Mouse (Mus musculus): ENCODE measurements around the gene Wdr37. TPM values are rescaled to one million over a fixed set of nuclear protein-coding genes. Genes with fewer than 3 reads are reported as not detected.

Gene Wdr37
- total and polyA plus RNA-seq, 3 experiments: 12.2 to 55.5 (median 48.6) TPM

GRCm38 (mm10) chr13:8864990-8865389 lies 6.7 kb downstream of the Wdr37 start:
- peaks cover 59% of the 10 kb centered on the region for H3K36me3 ChIP-seq (replicated peaks)
- DNase-seq (ENCODE audit: low spot score): no peak
- H3K9me3 ChIP-seq (replicated peaks): no peaks in the 10 kb centered on the region
- no peak overlapping the region for H3K4me3 ChIP-seq (ENCODE audit: low read depth, low read length)
- no peak for TF ChIP-seq CTCF (IDR thresholded peaks at IDR 0.05; ENCODE audit: low read depth, low read length)
- TF ChIP-seq GATA1 (IDR thresholded peaks at IDR 0.05; ENCODE audit: borderline replicate concordance, low read length): no peak
- no peak for TF ChIP-seq TAL1 (conservative IDR thresholded peaks at IDR 0.05; ENCODE audit: low read depth, low read length)
- no peak for TF ChIP-seq POLR2AphosphoS5 (IDR thresholded peaks at IDR 0.05; ENCODE audit: insufficient replicate concordance, low read depth, low read length)
- no peak for TF ChIP-seq GATA2 (IDR thresholded peaks at IDR 0.05; ENCODE audit: borderline replicate concordance, low read depth, low read length)
- ATAC-seq (ENCODE audit: extremely low read depth, insufficient number of reproducible peaks, low FRiP score, poor library complexity, severe bottlenecking): no peak
- peaks cover 25% of the 10 kb centered on the region for H3K4me1 ChIP-seq (ENCODE audit: insufficient read depth, low read depth, low read length)
- H3K27me3 ChIP-seq (ENCODE audit: insufficient read depth, low read length): no peaks in the 10 kb centered on the region

- TF ChIP-seq GATA1 (IDR thresholded peaks at IDR 0.05; ENCODE audit: borderline replicate concordance, low read length) (no peak), POLR2AphosphoS5 (IDR thresholded peaks at IDR 0.05; ENCODE audit: insufficient replicate concordance, low read depth, low read length) (no peak), CTCF (IDR thresholded peaks at IDR 0.05; ENCODE audit: low read depth, low read length) (no peak), GATA2 (IDR thresholded peaks at IDR 0.05; ENCODE audit: borderline replicate concordance, low read depth, low read length) (no peak), TAL1 (conservative IDR thresholded peaks at IDR 0.05; ENCODE audit: low read depth, low read length) (no peak)
- peaks cover 68% of the 10 kb centered on the region for H3K36me3 ChIP-seq (replicated peaks)
- DNase-seq (ENCODE audit: low spot score): no peak
- H3K4me1 ChIP-seq (ENCODE audit: insufficient read depth, low read depth, low read length): peaks cover 6% of the 10 kb centered on the region; the same call in 1 of the 2 replicates
- no peak overlapping the region for H3K4me3 ChIP-seq (ENCODE audit: low read depth, low read length)
- no peaks in the 10 kb centered on the region for H3K27me3 ChIP-seq (ENCODE audit: insufficient read depth, low read length)
- no peak for ATAC-seq (ENCODE audit: extremely low read depth, insufficient number of reproducible peaks, low FRiP score, poor library complexity, severe bottlenecking)
- H3K9me3 ChIP-seq (replicated peaks): no peaks in the 10 kb centered on the region
These were observed 10.8 kb downstream of the Wdr37 start for GRCm38 (mm10) chr13:8860861-8861260.

- Histone ChIP-seq H3K4me1 (ENCODE audit: insufficient read depth, low read depth, low read length) (peaks cover 3% of the 10 kb centered on the region), H3K4me3 (ENCODE audit: low read depth, low read length) (no peak overlapping the region), H3K27me3 (ENCODE audit: insufficient read depth, low read length) (no peaks in the 10 kb centered on the region), H3K9me3 (replicated peaks) (no peaks in the 10 kb centered on the region), H3K36me3 (replicated peaks) (peaks cover 67% of the 10 kb centered on the region)
- no peak for DNase-seq (ENCODE audit: low spot score)
- ATAC-seq (ENCODE audit: extremely low read depth, insufficient number of reproducible peaks, low FRiP score, poor library complexity, severe bottlenecking): no peak
- no peak for TF ChIP-seq POLR2AphosphoS5 (IDR thresholded peaks at IDR 0.05; ENCODE audit: insufficient replicate concordance, low read depth, low read length)
- no peak for TF ChIP-seq GATA1 (IDR thresholded peaks at IDR 0.05; ENCODE audit: borderline replicate concordance, low read length)
- no peak for TF ChIP-seq CTCF (IDR thresholded peaks at IDR 0.05; ENCODE audit: low read depth, low read length)
- TF ChIP-seq TAL1 (conservative IDR thresholded peaks at IDR 0.05; ENCODE audit: low read depth, low read length): no peak
- no peak for TF ChIP-seq GATA2 (IDR thresholded peaks at IDR 0.05; ENCODE audit: borderline replicate concordance, low read depth, low read length)
These were observed 13.3 kb downstream of the Wdr37 start for GRCm38 (mm10) chr13:8858453-8858852.

- TF ChIP-seq GATA1 (IDR thresholded peaks at IDR 0.05; ENCODE audit: borderline replicate concordance, low read length): no peak
- no peak for TF ChIP-seq CTCF (IDR thresholded peaks at IDR 0.05; ENCODE audit: low read depth, low read length)
- ATAC-seq (ENCODE audit: extremely low read depth, insufficient number of reproducible peaks, low FRiP score, poor library complexity, severe bottlenecking) (no peak), DNase-seq (ENCODE audit: low spot score) (no peak)
- Histone ChIP-seq H3K36me3 (replicated peaks) (peaks cover 63% of the 10 kb centered on the region), H3K4me1 (ENCODE audit: insufficient read depth, low read depth, low read length) (peaks cover 8% of the 10 kb centered on the region), H3K27me3 (ENCODE audit: insufficient read depth, low read length) (no peaks in the 10 kb centered on the region), H3K4me3 (ENCODE audit: low read depth, low read length) (no peak overlapping the region), H3K9me3 (replicated peaks) (no peaks in the 10 kb centered on the region)
These were observed 16.9 kb downstream of the Wdr37 start for GRCm38 (mm10) chr13:8854769-8855168.

- DNase-seq (ENCODE audit: low spot score): no peak
- no peak for ATAC-seq (ENCODE audit: extremely low read depth, insufficient number of reproducible peaks, low FRiP score, poor library complexity, severe bottlenecking)
- Histone ChIP-seq H3K9me3 (replicated peaks) (no peaks in the 10 kb centered on the region), H3K27me3 (ENCODE audit: insufficient read depth, low read length) (no peaks in the 10 kb centered on the region), H3K36me3 (replicated peaks) (peaks cover 64% of the 10 kb centered on the region), H3K4me1 (ENCODE audit: insufficient read depth, low read depth, low read length) (peaks cover 21% of the 10 kb centered on the region), H3K4me3 (ENCODE audit: low read depth, low read length) (no peak overlapping the region)
- TF ChIP-seq POLR2AphosphoS5 (IDR thresholded peaks at IDR 0.05; ENCODE audit: insufficient replicate concordance, low read depth, low read length) (no peak), GATA2 (IDR thresholded peaks at IDR 0.05; ENCODE audit: borderline replicate concordance, low read depth, low read length) (no peak), CTCF (IDR thresholded peaks at IDR 0.05; ENCODE audit: low read depth, low read length) (no peak), GATA1 (IDR thresholded peaks at IDR 0.05; ENCODE audit: borderline replicate concordance, low read length) (no peak), TAL1 (conservative IDR thresholded peaks at IDR 0.05; ENCODE audit: low read depth, low read length) (no peak)
These were observed 18.3 kb downstream of the Wdr37 start for GRCm38 (mm10) chr13:8853424-8853823.

- H3K4me1 ChIP-seq (ENCODE audit: insufficient read depth, low read depth, low read length): peaks cover 25% of the 10 kb centered on the region
- DNase-seq (ENCODE audit: low spot score) (peak; percentile 20), ATAC-seq (ENCODE audit: extremely low read depth, insufficient number of reproducible peaks, low FRiP score, poor library complexity, severe bottlenecking) (peak; percentile 79)
- TF ChIP-seq GATA1 (IDR thresholded peaks at IDR 0.05; ENCODE audit: borderline replicate concordance, low read length) (no peak), POLR2AphosphoS5 (IDR thresholded peaks at IDR 0.05; ENCODE audit: insufficient replicate concordance, low read depth, low read length) (no peak), GATA2 (IDR thresholded peaks at IDR 0.05; ENCODE audit: borderline replicate concordance, low read depth, low read length) (no peak), TAL1 (conservative IDR thresholded peaks at IDR 0.05; ENCODE audit: low read depth, low read length) (peak; percentile 79)
- H3K9me3 ChIP-seq (replicated peaks): no peaks in the 10 kb centered on the region
- H3K36me3 ChIP-seq (replicated peaks): peaks cover 72% of the 10 kb centered on the region
- no peak overlapping the region for H3K4me3 ChIP-seq (ENCODE audit: low read depth, low read length)
- no peaks in the 10 kb centered on the region for H3K27me3 ChIP-seq (ENCODE audit: insufficient read depth, low read length)
These were observed 22.4 kb downstream of the Wdr37 start for GRCm38 (mm10) chr13:8849311-8849710.

- ATAC-seq (ENCODE audit: extremely low read depth, insufficient number of reproducible peaks, low FRiP score, poor library complexity, severe bottlenecking): peak; percentile 51; the same call in 1 of the 2 replicates
- Histone ChIP-seq H3K36me3 (replicated peaks) (peaks cover 72% of the 10 kb centered on the region), H3K4me3 (ENCODE audit: low read depth, low read length) (no peak overlapping the region), H3K27me3 (ENCODE audit: insufficient read depth, low read length) (no peaks in the 10 kb centered on the region), H3K4me1 (ENCODE audit: insufficient read depth, low read depth, low read length) (peaks cover 21% of the 10 kb centered on the region), H3K9me3 (replicated peaks) (no peaks in the 10 kb centered on the region)
- TF ChIP-seq POLR2AphosphoS5 (IDR thresholded peaks at IDR 0.05; ENCODE audit: insufficient replicate concordance, low read depth, low read length): no peak
- TF ChIP-seq CTCF (IDR thresholded peaks at IDR 0.05; ENCODE audit: low read depth, low read length): peak; percentile 34; the same call in 1 of the 2 replicates
- no peak for DNase-seq (ENCODE audit: low spot score)
These were observed 24.0 kb downstream of the Wdr37 start for GRCm38 (mm10) chr13:8847702-8848101.

All from G1E (cell line).